Mouse (Mus musculus) CH12.LX (cell line): Measurements from ENCODE around the gene Tmem273.

ENCODE experiments used
- CTCF ChIP-seq, 2 experiments: IDR thresholded peaks in 1 of 2; conservative IDR thresholded peaks in 1 of 2; 2 replicates each; pipeline ENCODE4 v1.5.1; 2011 to 2012; ENCODE audit warnings: low read depth in 2 of 2, low read length in 2 of 2, improper control_type of control experiment in 1 of 2, inconsistent platforms in 1 of 2, mild to moderate bottlenecking in 1 of 2, moderate library complexity in 1 of 2
- HCFC1 ChIP-seq: IDR thresholded peaks from 2 replicates; pipeline ENCODE4 v1.6.1; 2012; ENCODE audit warnings: low read depth, mild to moderate bottlenecking, inconsistent platforms, low read length, improper control_type of control experiment
- KAT2A ChIP-seq: IDR thresholded peaks from 2 replicates; pipeline ENCODE4 v1.6.1; 2012; ENCODE audit warnings: low read length, improper control_type of control experiment, inconsistent platforms; ENCODE audit not compliant: insufficient replicate concordance
- MAFK ChIP-seq: IDR thresholded peaks from 2 replicates; pipeline ENCODE4 v1.6.1; 2011; ENCODE audit warnings: low read length, improper control_type of control experiment; ENCODE audit not compliant: insufficient replicate concordance
- MXI1 ChIP-seq: IDR thresholded peaks from 2 replicates; pipeline ENCODE4 v1.6.1; 2011; ENCODE audit warnings: mild to moderate bottlenecking, low read depth, low read length, improper control_type of control experiment
- NELFE ChIP-seq: IDR thresholded peaks from 2 replicates; pipeline ENCODE4 v1.6.1; 2011; ENCODE audit warnings: low read depth, low read length, improper control_type of control experiment
- NRF1 ChIP-seq: IDR thresholded peaks from 2 replicates; pipeline ENCODE4 v1.6.1; 2014; ENCODE audit warnings: low read depth, mild to moderate bottlenecking, inconsistent platforms, low read length, improper control_type of control experiment, moderate library complexity
- POLR2A ChIP-seq: IDR thresholded peaks from 2 replicates; pipeline ENCODE4 v1.6.1; 2011; ENCODE audit warnings: low read depth, mild to moderate bottlenecking, improper control_type of control experiment, low read length
- TBP ChIP-seq: conservative IDR thresholded peaks from 2 replicates; pipeline ENCODE4 v1.6.1; 2011; ENCODE audit warnings: low read depth, low read length, improper control_type of control experiment

DNA sequence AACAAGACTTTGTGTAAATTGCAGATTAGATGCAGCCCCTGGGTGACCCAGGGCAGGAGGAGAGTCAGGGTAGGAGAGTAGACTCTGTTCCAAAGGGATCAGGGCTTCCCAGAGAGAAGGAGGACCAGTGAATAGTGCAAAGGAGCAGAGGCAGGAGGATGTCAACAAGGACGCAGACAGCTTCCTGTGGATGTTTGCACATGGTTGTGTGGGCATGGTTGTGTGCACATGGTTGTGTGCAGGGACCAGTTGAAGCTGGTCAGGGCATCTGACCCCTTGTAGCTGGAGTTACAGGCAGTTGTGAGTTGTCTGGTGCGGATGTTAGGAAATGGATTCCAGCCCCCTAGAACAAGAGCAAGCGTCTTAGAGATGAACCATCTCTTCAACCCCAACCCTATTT lies 12.3 kb upstream of the Tmem273 start:
- TF ChIP-seq POLR2A (no peak), CTCF (conservative IDR thresholded peaks at IDR 0.05 in 1 of 2, IDR thresholded peaks at IDR 0.05 in 1 of 2; ENCODE audit: low read depth in 2 of 2, low read length in 2 of 2) (no peak), MAFK (no peak), HCFC1 (no peak), MXI1 (no peak), KAT2A (no peak), NELFE (no peak), NRF1 (no peak), TBP (no peak)
